ENCODE assay signal across 10 mouse cellular contexts in the genomic region with DNA sequence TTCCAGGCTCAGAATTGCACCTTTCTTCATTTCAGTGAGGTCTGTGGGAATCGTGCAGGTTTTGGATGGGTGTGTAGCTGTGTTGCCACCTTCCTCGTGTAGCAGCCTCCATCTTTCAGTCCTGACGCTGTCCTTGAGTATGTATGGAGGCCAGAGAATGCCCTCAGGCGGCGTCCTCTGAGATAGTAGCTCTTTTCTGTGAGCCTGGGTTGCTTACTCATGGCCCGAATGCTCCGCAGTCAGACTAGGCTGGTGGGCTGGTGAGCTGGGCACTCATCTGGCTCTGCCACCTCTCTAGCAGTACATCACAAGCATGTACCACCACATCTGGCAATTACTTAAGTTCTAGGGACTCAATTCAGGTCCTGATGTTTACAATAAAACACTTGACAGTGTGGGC.
"Had no signal": no experiment of that assay in that cellular context is flagged by ENCODE, and none has a peak within 500 bp of the region (broad histone marks: within the 10 kb centered on the region; RNA-seq: fewer than 3 reads in every experiment).

No protein-coding gene starts in this region.

- H3K4me2 ChIP-seq: limb, embryonic 13.5 days; midbrain, embryonic 12.5 days; neural tube, embryonic 13.5 days had no signal

- H3K9ac ChIP-seq: limb, embryonic 13.5 days; liver, embryonic 14.5 days; midbrain, embryonic 12.5 days; neural tube, embryonic 13.5 days had no signal

- ATAC-seq: midbrain, embryonic 16.5 days had no signal

- H3K9me3 ChIP-seq: limb, embryonic 13.5 days; midbrain, embryonic 12.5 days; neural tube, embryonic 13.5 days had no signal

- H3K27me3 ChIP-seq: limb, embryonic 13.5 days; midbrain, embryonic 12.5 days; neural tube, embryonic 13.5 days had no signal

- H3K4me1 ChIP-seq: limb, embryonic 13.5 days; midbrain, embryonic 12.5 days; neural tube, embryonic 13.5 days had no signal

- H3K4me3 ChIP-seq: limb, embryonic 13.5 days; midbrain, embryonic 12.5 days; neural tube, embryonic 13.5 days had no signal

- DNase-seq: retina, postnatal 1 day; right cerebral cortex, postnatal 4 days; spleen, adult 18-20 months; thymus, adult 18-20 months; thymus, postnatal 14 days had no signal

- H3K27ac ChIP-seq: limb, embryonic 13.5 days; liver, embryonic 14.5 days; midbrain, embryonic 12.5 days; neural tube, embryonic 13.5 days had no signal
